Mouse (Mus musculus) CH12.LX (cell line): ENCODE measurements around the gene Galm. TPM values are rescaled to one million over a fixed set of nuclear protein-coding genes. Genes with fewer than 3 reads are reported as not detected.

ENCODE experiments used
- DNase-seq: peaks from one replicate; pipeline ENCODE4 v3.0.0-alpha.2; 2013; ENCODE audit errors: extremely low read depth
- H3K27ac ChIP-seq: 2 replicates; pipeline ENCODE4 v1.5.1; 2012; ENCODE audit warnings: low read depth, mild to moderate bottlenecking, control low read depth, moderate library complexity; ENCODE audit not compliant: insufficient read depth
- H3K27me3 ChIP-seq: replicated peaks from 2 replicates; pipeline ENCODE3; 2012; ENCODE audit warnings: inconsistent platforms
- H3K36me3 ChIP-seq, 2 experiments: replicated peaks in 1 of 2; 2 replicates each; pipeline versions ENCODE3 to v1.6.1; 2012; ENCODE audit warnings: inconsistent platforms in 1 of 2, low read length in 1 of 2, mild to moderate bottlenecking in 1 of 2, mixed read lengths in 1 of 2, moderate library complexity in 1 of 2; ENCODE audit not compliant: control insufficient read depth in 1 of 2, insufficient read depth in 1 of 2
- H3K4me1 ChIP-seq, 2 experiments: 2 replicates each; pipeline ENCODE4 v1.6.1; 2012; ENCODE audit warnings: inconsistent platforms in 1 of 2, moderate library complexity in 1 of 2; ENCODE audit not compliant: insufficient read depth in 2 of 2, control insufficient read depth in 1 of 2
- H3K4me2 ChIP-seq: 2 replicates; pipeline ENCODE4 v1.6.1; 2012; ENCODE audit warnings: low read depth, mild to moderate bottlenecking, control low read depth; ENCODE audit not compliant: poor library complexity, insufficient read depth, severe bottlenecking
- H3K4me3 ChIP-seq, 3 experiments: fragments of 150-350 bp in 1 of 3; sonication (generic) in 1 of 3; replicated peaks in 1 of 3; 2 replicates each; pipeline versions ENCODE3 to v1.5.1; 2011 to 2012; ENCODE audit warnings: low read depth in 2 of 3, low read length in 2 of 3, mild to moderate bottlenecking in 2 of 3, moderate library complexity in 2 of 3, control low read depth in 1 of 3, improper control_type of control experiment in 1 of 3, inconsistent platforms in 1 of 3, mixed read lengths in 1 of 3; ENCODE audit not compliant: poor library complexity in 1 of 3
- H3K79me2 ChIP-seq: replicated peaks from 2 replicates; pipeline ENCODE4 v1.6.1; 2012; ENCODE audit warnings: mild to moderate bottlenecking, moderate library complexity; ENCODE audit not compliant: control insufficient read depth, poor library complexity, insufficient read depth, severe bottlenecking; ENCODE audit errors: extremely low read depth
- H3K9ac ChIP-seq: 2 replicates; pipeline ENCODE4 v1.6.1; 2012; ENCODE audit warnings: low read depth, mild to moderate bottlenecking, control low read depth, moderate library complexity; ENCODE audit not compliant: insufficient read depth
- H3K9me3 ChIP-seq: replicated peaks from 2 replicates; pipeline ENCODE3; 2012; ENCODE audit warnings: low read length, inconsistent platforms, mixed read lengths
- BHLHE40 ChIP-seq: IDR thresholded peaks from 2 replicates; pipeline ENCODE4 v1.6.1; 2011; ENCODE audit warnings: mild to moderate bottlenecking, low read depth, low read length, improper control_type of control experiment
- CHD1 ChIP-seq: IDR thresholded peaks from 2 replicates; pipeline ENCODE4 v1.6.1; 2012; ENCODE audit warnings: low read depth, low read length, improper control_type of control experiment, inconsistent platforms
- CHD2 ChIP-seq: IDR thresholded peaks from 2 replicates; pipeline ENCODE4 v1.6.1; 2011; ENCODE audit warnings: low read length, improper control_type of control experiment
- CTCF ChIP-seq, 2 experiments: IDR thresholded peaks in 1 of 2; conservative IDR thresholded peaks in 1 of 2; 2 replicates each; pipeline ENCODE4 v1.5.1; 2011 to 2012; ENCODE audit warnings: low read depth in 2 of 2, low read length in 2 of 2, improper control_type of control experiment in 1 of 2, inconsistent platforms in 1 of 2, mild to moderate bottlenecking in 1 of 2, moderate library complexity in 1 of 2
- E2F4 ChIP-seq: IDR thresholded peaks from 2 replicates; pipeline ENCODE4 v1.6.1; 2011; ENCODE audit warnings: low read depth, low read length, improper control_type of control experiment; ENCODE audit not compliant: insufficient replicate concordance
- EP300 ChIP-seq: IDR thresholded peaks from 2 replicates; pipeline ENCODE4 v1.6.1; 2011; ENCODE audit warnings: low read length, improper control_type of control experiment
- ETS1 ChIP-seq: conservative IDR thresholded peaks from 2 replicates; pipeline ENCODE4 v1.6.1; 2012; ENCODE audit warnings: low read depth, mild to moderate bottlenecking, inconsistent platforms, low read length, improper control_type of control experiment, moderate library complexity
- GABPA ChIP-seq: IDR thresholded peaks from 2 replicates; pipeline ENCODE4 v1.6.1; 2012; ENCODE audit warnings: low read depth, low read length, improper control_type of control experiment, inconsistent platforms; ENCODE audit not compliant: insufficient replicate concordance
- HCFC1 ChIP-seq: IDR thresholded peaks from 2 replicates; pipeline ENCODE4 v1.6.1; 2012; ENCODE audit warnings: low read depth, mild to moderate bottlenecking, inconsistent platforms, low read length, improper control_type of control experiment
- IRF4 ChIP-seq: IDR thresholded peaks from 2 replicates; pipeline ENCODE4 v1.6.1; 2014; ENCODE audit warnings: low read depth, mild to moderate bottlenecking, inconsistent platforms, low read length, improper control_type of control experiment
- JUN ChIP-seq: IDR thresholded peaks from 2 replicates; pipeline ENCODE4 v1.6.1; 2011; ENCODE audit warnings: low read depth, mild to moderate bottlenecking, low read length, improper control_type of control experiment, moderate library complexity; ENCODE audit not compliant: insufficient read depth
- JUND ChIP-seq: conservative IDR thresholded peaks from 2 replicates; pipeline ENCODE4 v1.6.1; 2011; ENCODE audit warnings: low read depth, low read length, improper control_type of control experiment
- KAT2A ChIP-seq: IDR thresholded peaks from 2 replicates; pipeline ENCODE4 v1.6.1; 2012; ENCODE audit warnings: low read length, improper control_type of control experiment, inconsistent platforms; ENCODE audit not compliant: insufficient replicate concordance
- MAFK ChIP-seq: IDR thresholded peaks from 2 replicates; pipeline ENCODE4 v1.6.1; 2011; ENCODE audit warnings: low read length, improper control_type of control experiment; ENCODE audit not compliant: insufficient replicate concordance
- MAX ChIP-seq: IDR thresholded peaks from 2 replicates; pipeline ENCODE4 v1.6.1; 2011; ENCODE audit warnings: low read length, improper control_type of control experiment
- MXI1 ChIP-seq: IDR thresholded peaks from 2 replicates; pipeline ENCODE4 v1.6.1; 2011; ENCODE audit warnings: mild to moderate bottlenecking, low read depth, low read length, improper control_type of control experiment
- MYC ChIP-seq: IDR thresholded peaks from 2 replicates; pipeline ENCODE4 v1.6.1; 2011; ENCODE audit warnings: low read depth, mild to moderate bottlenecking, improper control_type of control experiment, low read length
- NELFE ChIP-seq: IDR thresholded peaks from 2 replicates; pipeline ENCODE4 v1.6.1; 2011; ENCODE audit warnings: low read depth, low read length, improper control_type of control experiment
- NRF1 ChIP-seq: IDR thresholded peaks from 2 replicates; pipeline ENCODE4 v1.6.1; 2014; ENCODE audit warnings: low read depth, mild to moderate bottlenecking, inconsistent platforms, low read length, improper control_type of control experiment, moderate library complexity
- POLR2A ChIP-seq: IDR thresholded peaks from 2 replicates; pipeline ENCODE4 v1.6.1; 2011; ENCODE audit warnings: low read depth, mild to moderate bottlenecking, improper control_type of control experiment, low read length
- POLR2AphosphoS2 ChIP-seq: IDR thresholded peaks from 2 replicates; pipeline ENCODE4 v1.6.1; 2011; ENCODE audit warnings: low read depth, low read length, improper control_type of control experiment
- RAD21 ChIP-seq: IDR thresholded peaks from 2 replicates; pipeline ENCODE4 v1.6.1; 2011; ENCODE audit warnings: low read depth, mild to moderate bottlenecking, low read length, improper control_type of control experiment, moderate library complexity
- RCOR1 ChIP-seq: conservative IDR thresholded peaks from 2 replicates; pipeline ENCODE4 v1.6.1; 2012; ENCODE audit warnings: low read depth, mild to moderate bottlenecking, inconsistent platforms, low read length, improper control_type of control experiment
- SIN3A ChIP-seq: IDR thresholded peaks from 2 replicates; pipeline ENCODE4 v1.6.1; 2012; ENCODE audit warnings: low read length, improper control_type of control experiment, inconsistent platforms
- SMC3 ChIP-seq: IDR thresholded peaks from 2 replicates; pipeline ENCODE4 v1.6.1; 2011; ENCODE audit warnings: low read depth, low read length, improper control_type of control experiment
- TBP ChIP-seq: conservative IDR thresholded peaks from 2 replicates; pipeline ENCODE4 v1.6.1; 2011; ENCODE audit warnings: low read depth, low read length, improper control_type of control experiment
- TCF12 ChIP-seq: IDR thresholded peaks from 2 replicates; pipeline ENCODE4 v1.6.1; 2014; ENCODE audit warnings: low read depth, mild to moderate bottlenecking, inconsistent platforms, low read length, improper control_type of control experiment
- UBTF ChIP-seq: IDR thresholded peaks from 2 replicates; pipeline ENCODE4 v1.6.1; 2012; ENCODE audit warnings: low read depth, mild to moderate bottlenecking, inconsistent platforms, low read length, improper control_type of control experiment, moderate library complexity
- USF1 ChIP-seq: IDR thresholded peaks from 2 replicates; pipeline ENCODE4 v1.6.1; 2014; ENCODE audit warnings: low read depth, mild to moderate bottlenecking, inconsistent platforms, low read length, improper control_type of control experiment
- ZC3H11A ChIP-seq: IDR thresholded peaks from 2 replicates; pipeline ENCODE4 v1.6.1; 2012; ENCODE audit warnings: low read depth, mild to moderate bottlenecking, inconsistent platforms, low read length, improper control_type of control experiment
- ZNF384 ChIP-seq: IDR thresholded peaks from 2 replicates; pipeline ENCODE4 v1.6.1; 2012; ENCODE audit warnings: low read depth, low read length, improper control_type of control experiment, inconsistent platforms
- dilution Hi-C: fragments of 300-500 bp; cut with MboI; formaldehyde crosslinking; loops from 2 replicates; pipeline ENCODE4 v1.14.3; 2020; ENCODE audit warnings: low sequenced_read_pairs; ENCODE audit not compliant: extremely low pct_unique_long_range_greater_than_20kb, extremely low pct_ligation_motif_present
- in situ Hi-C: fragments of 300-500 bp; cut with MboI; formaldehyde crosslinking; loops from 3 replicates; pipeline ENCODE4 v1.14.3; 2019; ENCODE audit warnings: low sequenced_read_pairs, low pct_ligation_motif_present, low pct_unique_long_range_greater_than_20kb, mixed read lengths
- polyA plus RNA-seq: library from polyadenylated mRNA; unstranded; fragments of >175 nt; gene quantifications from 2 replicates; pipeline ENCODE4 v1.2.1, GENCODE M21; 2012; ENCODE audit warnings: low read depth; ENCODE audit not compliant: insufficient read length
- total RNA-seq, 2 experiments: library from RNA; depleted of rRNA; stranded (reverse); fragments of 300-350 nt in 1 of 2; fragments of >200 nt in 1 of 2; gene quantifications; 2 replicates each; pipeline ENCODE4 v1.2.3; 2012 to 2014

The Galm gene
- total and polyA plus RNA-seq, 3 experiments: 0.09 TPM; not detected in 2

- Histone ChIP-seq H3K27ac (no peak overlapping the region; the same call in 1 of the 2 replicates), H3K36me3 (peaks cover 9 to 14% of the 10 kb centered on the region in 2 experiments), H3K4me3 (peak overlapping the region; percentile 63 to 86 (median 64)), H3K9me3 (no peaks in the 10 kb centered on the region), H3K27me3 (no peaks in the 10 kb centered on the region), H3K9ac (peak overlapping the region; percentile 99), H3K4me1 (peaks cover 5 to 42% of the 10 kb centered on the region in 2 experiments; a peak in 3 of 4 replicates), H3K4me2 (peak overlapping the region; percentile 85), H3K79me2 (peaks cover 12% of the 10 kb centered on the region)
- in situ Hi-C loops: no loop called here
- TF ChIP-seq GABPA (no peak), NELFE (no peak), CHD1 (no peak), E2F4 (no peak; the same call in 1 of the 2 replicates), NRF1 (no peak), ZNF384 (0 out of 2 replicates have a peak, but pooled peaks have one; percentile 3), ZC3H11A (no peak)
- DNase-seq: no peak
- dilution Hi-C loops: no loop called here
Measured at GRCm38 (mm10) chr17:80223829-80224228, 96.6 kb downstream of the Galm start.

- Histone ChIP-seq H3K4me3 (peak within 1 kb of the TSS; percentile 63 to 86 (median 64)), H3K27ac (peak within 1 kb of the TSS; percentile 56; the same call in 1 of the 2 replicates), H3K4me2 (peak within 1 kb of the TSS; percentile 94), H3K79me2 (peaks cover 12% of the 10 kb centered on the region), H3K4me1 (peaks cover 5 to 48% of the 10 kb centered on the region in 2 experiments; a peak in 3 of 4 replicates), H3K27me3 (no peaks in the 10 kb centered on the region), H3K9me3 (no peaks in the 10 kb centered on the region), H3K36me3 (peaks cover 9 to 21% of the 10 kb centered on the region in 2 experiments), H3K9ac (peak within 1 kb of the TSS; percentile 99)
- in situ Hi-C loops: no loop called here
- dilution Hi-C loops: no loop called here
- peak; percentile 91 for DNase-seq
- TF ChIP-seq BHLHE40 (no peak; the same call in 1 of the 2 replicates), POLR2A (peak; percentile 99), TBP (peak; percentile 89), NRF1 (0 out of 2 replicates have a peak, but pooled peaks have one; percentile 51), HCFC1 (peak; percentile 96), UBTF (no peak), IRF4 (no peak), CTCF (conservative IDR thresholded peaks at IDR 0.05 in 1 of 2, IDR thresholded peaks at IDR 0.05 in 1 of 2; ENCODE audit: low read depth in 2 of 2, low read length in 2 of 2) (no peak), RCOR1 (no peak), JUND (peak; percentile 59; the same call in 1 of the 2 replicates), JUN (peak; percentile 6; the same call in 1 of the 2 replicates), ZC3H11A (no peak), ZNF384 (no peak), KAT2A (peak; percentile 97), ETS1 (peak; percentile 31; the same call in 1 of the 2 replicates), EP300 (no peak), MXI1 (peak; percentile 92), TCF12 (peak; percentile 91), SIN3A (peak; percentile 80), USF1 (no peak), MAFK (0 out of 2 replicates have a peak, but pooled peaks have one; percentile 18), RAD21 (no peak), SMC3 (no peak), CHD2 (no peak), POLR2AphosphoS2 (peak; percentile 85), MAX (peak; percentile 83), MYC (peak; percentile 91; the same call in 1 of the 2 replicates)
Measured at GRCm38 (mm10) chr17:80224326-80225116, 97.2 kb downstream of the Galm start, which contains the start of gene Gemin6. Gene Gemin6, plus strand, starts transcription at chr17:80224441.
